Mouse (Mus musculus) embryonic facial prominence, embryonic 14.5 days (tissue): ENCODE results near the gene Ech1. TPM values are rescaled to one million over a fixed set of nuclear protein-coding genes. Genes with fewer than 3 reads are reported as not detected.
A peak's percentile ranks its signal among the peaks of the same experiment; 100 is the strongest.

Source experiments
- ATAC-seq: fragments of 200-750 bp; cut with Nextera tagmentation; 2 replicates; pipeline ENCODE4 v1.8.0; 2017; ENCODE audit warnings: low read depth, moderate number of reproducible peaks, moderate TSS enrichment
- DNase-seq: peaks from one replicate; pipeline ENCODE4 v3.0.0-alpha.2; 2015; ENCODE audit warnings: low spot score
- H3K27ac ChIP-seq: fragments of 300-500 bp; sonication (generic); replicated peaks from 2 replicates; pipeline ENCODE4 v1.5.1; 2014; ENCODE audit warnings: low read depth, mild to moderate bottlenecking, low read length, moderate library complexity
- H3K27me3 ChIP-seq: fragments of 300-500 bp; sonication (generic); replicated peaks from 2 replicates; pipeline ENCODE4 v1.6.1; 2014; ENCODE audit warnings: low read length; ENCODE audit not compliant: control insufficient read depth, insufficient read depth
- H3K36me3 ChIP-seq: fragments of 300-500 bp; sonication (generic); 2 replicates; pipeline ENCODE4 v1.6.1; 2014; ENCODE audit warnings: low read length, mixed read lengths; ENCODE audit not compliant: control insufficient read depth, insufficient read depth
- H3K4me1 ChIP-seq: fragments of 300-500 bp; sonication (generic); 2 replicates; pipeline ENCODE4 v1.6.1; 2014; ENCODE audit warnings: antibody characterized with exemption, low read length; ENCODE audit not compliant: control insufficient read depth, insufficient read depth
- H3K4me2 ChIP-seq: fragments of 300-500 bp; sonication (generic); 2 replicates; pipeline ENCODE4 v1.6.1; 2014; ENCODE audit warnings: low read depth, mild to moderate bottlenecking, low read length, moderate library complexity, mixed read lengths
- H3K4me3 ChIP-seq: fragments of 300-500 bp; sonication (generic); 2 replicates; pipeline ENCODE4 v1.5.1; 2014; ENCODE audit warnings: low read depth, mild to moderate bottlenecking, low read length
- H3K9ac ChIP-seq: fragments of 300-500 bp; sonication (generic); 2 replicates; pipeline ENCODE4 v1.6.1; 2014; ENCODE audit warnings: low read depth, mild to moderate bottlenecking, low read length, moderate library complexity, mixed read lengths
- H3K9me3 ChIP-seq: fragments of 300-500 bp; sonication (generic); 2 replicates; pipeline ENCODE4 v1.6.1; 2016; ENCODE audit warnings: low read length; ENCODE audit not compliant: control insufficient read depth
- WGBS: fragments of 180-500 bp; shearing (Covaris S2); extraction: QIAGEN DNeasy Blood & Tissue Kit; methylation state at CpG from one replicate; pipeline ENCODE4 v1.1.7; 2014; 5-methylcytosine and 5-hydroxymethylcytosine counted together
- polyA plus RNA-seq: library from polyadenylated mRNA; unstranded; fragments of >200 nt; fragmentation: Nextera tagmentation; extraction: Ambion mirVana; gene quantifications from 2 replicates; pipeline ENCODE4 v1.2.1, GENCODE M21; 2014

Gene Ech1
- polyA plus RNA-seq, 1 experiment from 2014 or later, result 183 TPM

DNA sequence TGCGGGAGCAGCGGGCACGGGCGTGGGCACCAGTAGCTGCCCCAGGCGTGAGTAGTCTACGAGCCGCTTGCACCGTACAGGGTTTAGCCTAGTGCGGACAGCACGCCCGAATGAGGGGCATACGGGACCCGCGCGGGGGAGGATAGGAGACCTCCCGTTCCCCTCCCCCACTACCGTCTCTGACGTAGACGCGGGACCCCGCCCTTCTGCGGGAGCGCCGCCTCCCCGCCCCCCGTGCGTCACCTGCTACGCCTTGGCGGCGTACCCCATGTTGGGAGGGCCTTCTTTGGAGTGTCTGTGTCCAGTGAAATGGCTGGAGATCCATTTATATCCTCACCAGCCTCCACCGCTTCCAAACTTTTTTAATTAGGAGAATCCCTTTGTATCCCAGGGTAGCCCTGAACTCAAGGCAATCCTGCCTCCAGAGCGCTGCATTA, 16.0 kb upstream of the Ech1 start:
- H3K9ac ChIP-seq, result peak overlapping the region; percentile 89
- DNase-seq, result peak; percentile 97
- peaks cover 21% of the 10 kb centered on the region for H3K4me1 ChIP-seq
- H3K4me2 ChIP-seq, result peak overlapping the region; percentile 97
- no peaks in the 10 kb centered on the region for H3K9me3 ChIP-seq
- peak overlapping the region; percentile 86 for H3K4me3 ChIP-seq
- H3K27ac ChIP-seq, result peak overlapping the region; percentile 99
- no peaks in the 10 kb centered on the region for H3K27me3 ChIP-seq
- peaks cover 22% of the 10 kb centered on the region for H3K36me3 ChIP-seq
- 2% methylated on average over 8 of the region's 32 CpGs for WGBS
- ATAC-seq, result peak; percentile 64

DNA sequence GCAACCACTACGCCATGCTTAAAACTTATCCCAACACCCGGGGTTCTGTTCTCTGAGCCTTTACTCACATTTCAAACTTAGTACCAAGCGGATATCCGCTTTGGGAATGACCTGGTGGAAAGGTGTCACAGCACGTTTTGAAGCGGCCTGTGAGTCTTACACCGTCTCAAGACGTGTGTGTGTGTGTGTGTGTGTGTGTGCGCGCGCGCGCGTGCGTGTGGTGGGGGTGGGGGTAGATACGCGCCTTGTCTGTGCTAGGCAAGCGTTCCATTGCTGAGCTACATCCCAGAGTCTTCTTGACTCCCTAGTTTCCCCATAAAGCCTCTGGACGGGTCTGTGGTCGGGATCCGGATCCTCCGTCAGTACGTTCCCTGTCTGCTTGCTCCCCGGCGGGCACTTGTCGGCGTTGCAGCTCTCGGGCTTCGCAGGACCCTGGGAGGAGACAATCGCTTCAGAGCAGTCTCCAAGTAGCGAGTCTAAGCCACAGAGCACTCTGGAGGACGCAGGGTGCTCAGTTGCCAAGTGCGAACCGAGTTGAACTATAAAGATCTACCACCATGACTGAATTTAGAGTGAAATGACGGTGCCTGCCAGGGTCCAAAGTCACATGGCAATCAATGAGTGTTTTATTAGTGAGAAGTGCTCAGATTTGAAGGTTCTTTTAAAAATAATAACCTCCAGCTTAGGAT, 15.5 kb upstream of the Ech1 start:
- Histone ChIP-seq H3K4me3 (peak overlapping the region; percentile 86), H3K36me3 (peaks cover 27% of the 10 kb centered on the region), H3K27me3 (no peaks in the 10 kb centered on the region), H3K9ac (peak overlapping the region; percentile 89), H3K4me2 (peak overlapping the region; percentile 97), H3K4me1 (peaks cover 21% of the 10 kb centered on the region), H3K27ac (peak overlapping the region; percentile 99), H3K9me3 (no peaks in the 10 kb centered on the region)
- ATAC-seq (peak; percentile 10), DNase-seq (peak; percentile 83)
- WGBS, result 0% methylated on average over 35 of the region's 35 CpGs

DNA sequence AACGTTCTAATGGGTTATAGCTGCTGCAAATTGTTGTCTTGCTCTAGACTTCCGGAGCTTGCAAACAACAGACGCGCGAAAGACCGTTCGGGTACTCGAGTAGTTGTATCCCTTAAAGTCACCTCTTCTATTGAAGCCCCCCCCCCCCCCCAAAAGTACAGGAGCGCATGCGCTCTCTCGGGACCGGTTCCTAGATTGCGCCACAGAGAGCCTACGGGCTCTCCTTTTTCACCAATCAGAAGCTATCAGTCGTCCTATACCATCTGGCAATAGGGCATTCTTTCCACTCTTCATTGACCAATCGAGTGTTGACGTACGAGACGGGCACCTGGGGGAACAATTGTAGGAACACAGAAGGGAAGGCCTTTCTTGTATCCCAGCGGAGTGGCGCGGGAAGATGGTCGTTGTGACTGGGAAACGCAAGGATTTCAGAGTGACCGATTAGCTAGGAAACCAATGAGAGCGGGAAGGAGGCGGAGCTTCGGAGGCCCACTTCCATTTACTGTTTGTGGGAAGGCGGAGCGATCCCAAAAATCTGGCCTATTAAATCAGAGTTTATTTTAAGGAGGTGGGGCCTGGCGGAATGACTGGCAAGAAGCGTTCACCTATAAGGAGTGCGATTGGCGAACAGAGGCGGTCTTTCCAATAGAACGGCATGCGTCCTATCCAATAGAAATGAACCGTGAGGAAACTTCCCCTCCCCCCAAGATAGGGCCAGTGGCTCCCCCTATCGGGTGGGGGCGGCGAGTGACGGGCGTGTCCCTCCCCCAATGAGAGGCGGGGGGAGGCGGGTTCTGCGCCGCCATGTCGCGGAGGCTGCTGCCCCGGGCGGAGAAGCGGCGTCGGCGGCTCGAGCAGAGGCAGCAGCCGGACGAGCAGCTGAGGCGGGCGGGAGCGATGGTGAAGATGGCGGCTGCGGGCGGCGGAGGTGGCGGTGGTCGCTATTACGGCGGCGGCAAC, 14.6 kb upstream of the Ech1 start:
- Histone ChIP-seq H3K4me1 (peaks cover 21% of the 10 kb centered on the region), H3K4me3 (peak overlapping the region; percentile 86), H3K4me2 (peak overlapping the region; percentile 97), H3K27ac (peak overlapping the region; percentile 99), H3K36me3 (peaks cover 36% of the 10 kb centered on the region), H3K9ac (peak overlapping the region; percentile 98), H3K27me3 (no peaks in the 10 kb centered on the region), H3K9me3 (no peaks in the 10 kb centered on the region)
- WGBS, result under 1% methylated on average over 42 of the region's 70 CpGs
- DNase-seq, result peak; percentile 100
- peak; percentile 91 for ATAC-seq

DNA sequence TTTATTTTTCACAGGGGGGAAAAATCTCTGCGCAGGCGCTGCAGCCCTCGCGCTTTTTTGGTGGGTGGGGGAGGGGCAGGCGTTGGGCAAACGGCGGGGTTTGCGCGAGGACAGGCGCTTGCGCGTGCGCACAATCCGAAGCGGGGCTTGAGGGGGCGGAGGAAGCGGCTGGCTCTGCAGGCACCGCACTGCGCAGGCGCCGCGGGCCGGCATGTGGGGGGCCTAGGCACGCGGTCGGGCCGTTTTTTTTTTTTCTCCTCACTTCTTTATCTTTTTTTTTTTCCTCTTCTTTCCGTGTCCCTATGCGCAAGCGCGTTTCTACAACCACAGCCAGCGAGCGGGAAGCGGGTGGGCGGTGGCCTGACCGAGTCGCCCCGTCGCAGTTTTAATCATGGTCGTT, 13.8 kb upstream of the Ech1 start:
- no peaks in the 10 kb centered on the region for H3K27me3 ChIP-seq

DNA sequence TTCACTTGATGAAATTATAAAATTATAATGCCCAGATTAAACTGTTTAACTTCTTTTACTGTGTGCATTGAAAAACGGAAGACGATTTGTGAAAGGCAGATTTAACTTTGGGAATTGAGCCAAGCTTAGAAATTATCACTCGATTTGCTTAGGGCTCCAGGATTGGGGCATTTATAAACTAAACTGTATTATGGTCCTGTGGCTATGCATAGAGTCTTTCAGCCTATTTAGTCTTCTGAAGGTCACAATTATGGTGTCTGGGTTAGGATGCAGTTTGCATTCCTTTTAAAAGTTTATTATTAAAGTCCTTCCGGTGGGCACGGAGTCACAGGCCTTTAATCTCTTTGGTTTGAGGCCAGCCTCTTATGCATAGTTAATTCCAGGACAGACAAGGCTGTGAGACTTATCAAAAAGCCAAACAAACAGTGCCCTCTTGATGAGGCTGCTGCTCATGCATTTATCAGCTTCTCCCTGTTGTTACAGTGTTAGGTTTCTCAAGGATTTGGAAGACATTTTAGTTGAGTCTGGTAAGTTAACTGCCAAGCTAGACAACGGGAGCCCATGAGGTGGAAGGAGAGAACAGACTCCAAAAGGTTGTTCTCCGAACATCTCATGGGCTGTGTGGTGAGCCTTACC, 13.3 kb upstream of the Ech1 start:
- ATAC-seq, result no peak
- H3K9me3 ChIP-seq, result no peaks in the 10 kb centered on the region
- peak overlapping the region; percentile 98 for H3K9ac ChIP-seq
- no peaks in the 10 kb centered on the region for H3K27me3 ChIP-seq
- DNase-seq, result no peak
- peaks cover 50% of the 10 kb centered on the region for H3K36me3 ChIP-seq
- H3K4me2 ChIP-seq, result peak overlapping the region; percentile 89
- H3K27ac ChIP-seq, result peak overlapping the region; percentile 61
- H3K4me1 ChIP-seq, result peaks cover 21% of the 10 kb centered on the region
- 9% methylated on average over 7 of the region's 7 CpGs for WGBS
- H3K4me3 ChIP-seq, result peak overlapping the region; percentile 86

More for the DNA sequence above, 13.8 kb upstream of the Ech1 start:
- H3K9me3 ChIP-seq, result no peaks in the 10 kb centered on the region
- peak overlapping the region; percentile 99 for H3K27ac ChIP-seq
- DNase-seq (peak; percentile 97), ATAC-seq (peak; percentile 28)
- peak overlapping the region; percentile 86 for H3K4me3 ChIP-seq
- peaks cover 44% of the 10 kb centered on the region for H3K36me3 ChIP-seq
- under 1% methylated on average over 39 of the region's 40 CpGs for WGBS
- peak overlapping the region; percentile 89 for H3K4me2 ChIP-seq
- peaks cover 21% of the 10 kb centered on the region for H3K4me1 ChIP-seq
- peak overlapping the region; percentile 98 for H3K9ac ChIP-seq

DNA sequence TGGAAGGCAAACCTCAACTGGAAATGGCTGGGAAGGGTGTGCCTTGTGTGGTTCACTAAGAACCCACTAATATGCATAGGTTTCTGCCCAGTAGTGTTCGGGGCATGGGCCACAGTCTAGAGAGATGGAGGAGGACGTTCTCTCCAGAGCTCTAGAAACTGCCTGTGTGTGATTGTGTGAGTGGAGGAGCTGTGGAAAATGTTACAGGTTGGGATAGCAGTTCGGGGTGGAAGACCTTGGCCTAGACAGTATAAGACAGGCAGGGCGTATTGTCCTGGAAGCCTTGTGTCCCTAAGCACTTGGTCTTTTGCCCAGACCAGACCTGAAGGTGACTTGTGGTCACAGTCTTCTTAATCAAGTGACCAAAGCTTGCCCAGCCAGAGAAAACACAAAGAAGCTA, 12.6 kb upstream of the Ech1 start:
- H3K9me3 ChIP-seq, result no peaks in the 10 kb centered on the region
- 50% methylated on average over 4 of the region's 4 CpGs for WGBS
- no peak for ATAC-seq
- peaks cover 56% of the 10 kb centered on the region for H3K36me3 ChIP-seq
- peak overlapping the region; percentile 89 for H3K4me2 ChIP-seq
- no peaks in the 10 kb centered on the region for H3K27me3 ChIP-seq
- H3K4me1 ChIP-seq, result peaks cover 24% of the 10 kb centered on the region
- DNase-seq, result no peak
- H3K27ac ChIP-seq, result no peak overlapping the region
- H3K4me3 ChIP-seq, result peak overlapping the region; percentile 86
- peak overlapping the region; percentile 98 for H3K9ac ChIP-seq

DNA sequence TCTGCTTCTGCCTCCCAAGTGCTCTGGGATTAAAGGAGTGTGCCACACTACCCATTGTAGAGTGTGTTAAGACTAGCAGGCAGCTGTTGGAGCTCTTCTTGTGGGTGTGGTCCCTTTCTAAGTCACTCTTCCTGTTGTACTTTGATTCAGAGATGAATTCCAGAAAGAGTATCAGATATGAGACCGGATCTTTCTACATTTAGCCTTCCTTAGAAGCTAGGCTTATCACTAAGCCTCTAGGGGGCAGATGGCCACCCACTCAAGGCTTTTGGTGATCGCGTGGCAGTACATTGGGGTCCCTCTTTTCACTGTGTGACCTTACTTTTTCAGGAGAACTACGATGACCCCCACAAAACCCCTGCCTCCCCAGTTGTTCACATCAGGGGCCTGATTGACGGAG, 12.1 kb upstream of the Ech1 start:
- Histone ChIP-seq H3K36me3 (peaks cover 62% of the 10 kb centered on the region), H3K9me3 (no peaks in the 10 kb centered on the region), H3K27ac (no peak overlapping the region), H3K4me1 (peaks cover 19% of the 10 kb centered on the region), H3K4me2 (peak overlapping the region; percentile 89), H3K4me3 (peak overlapping the region; percentile 86), H3K27me3 (no peaks in the 10 kb centered on the region), H3K9ac (peak overlapping the region; percentile 98; the same call in 1 of the 2 replicates)
- 77% methylated on average over 5 of the region's 5 CpGs for WGBS
- ATAC-seq, result no peak
- no peak for DNase-seq

DNA sequence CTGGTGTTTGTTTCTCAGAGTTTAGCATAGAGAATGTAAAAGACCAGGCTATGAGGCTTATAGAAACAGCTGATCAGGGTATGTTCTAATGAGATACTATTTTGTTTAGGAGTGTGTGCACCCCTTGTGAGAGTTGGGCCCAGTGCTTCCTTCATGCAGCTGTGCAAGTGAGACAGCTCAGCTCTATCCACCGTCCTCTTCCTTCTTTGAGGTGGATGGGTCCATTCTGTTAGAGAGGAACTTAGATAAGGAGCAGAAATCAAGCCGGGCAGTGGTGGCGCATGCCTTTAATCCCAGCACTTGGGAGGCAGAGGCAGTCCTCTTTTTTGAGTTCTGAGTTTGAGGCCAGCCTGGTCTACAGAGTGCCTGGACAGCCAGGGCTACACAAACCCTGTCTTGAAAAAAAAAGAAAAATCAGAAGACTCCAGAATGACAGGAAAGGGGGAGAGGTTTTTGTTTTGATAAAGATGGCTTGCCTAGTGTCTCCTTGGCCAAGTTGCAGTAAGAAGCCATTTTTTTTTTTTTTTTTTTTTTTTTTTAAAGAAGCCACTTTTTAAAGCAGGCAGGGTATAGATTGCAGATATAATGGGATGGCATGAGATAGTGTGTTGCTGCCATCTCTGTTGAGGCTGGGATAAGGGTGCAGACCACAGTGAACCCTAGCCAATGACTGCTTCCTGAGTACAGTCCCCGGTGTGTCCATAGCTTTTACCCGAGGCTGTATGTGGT, 10.5 kb upstream of the Ech1 start:
- Histone ChIP-seq H3K4me2 (no peak overlapping the region), H3K9ac (no peak overlapping the region), H3K36me3 (peaks cover 77% of the 10 kb centered on the region), H3K27me3 (no peaks in the 10 kb centered on the region), H3K4me1 (peaks cover 15% of the 10 kb centered on the region), H3K27ac (no peak overlapping the region), H3K4me3 (no peak overlapping the region), H3K9me3 (no peaks in the 10 kb centered on the region)
- WGBS, result 85% methylated on average over 5 of the region's 5 CpGs
- ATAC-seq (no peak), DNase-seq (no peak)
